Mouse (Mus musculus): ENCODE measurements around the gene Dedd2.
A peak's percentile ranks its signal among the peaks of the same experiment; 100 is the strongest.

The Dedd2 gene

DNA sequence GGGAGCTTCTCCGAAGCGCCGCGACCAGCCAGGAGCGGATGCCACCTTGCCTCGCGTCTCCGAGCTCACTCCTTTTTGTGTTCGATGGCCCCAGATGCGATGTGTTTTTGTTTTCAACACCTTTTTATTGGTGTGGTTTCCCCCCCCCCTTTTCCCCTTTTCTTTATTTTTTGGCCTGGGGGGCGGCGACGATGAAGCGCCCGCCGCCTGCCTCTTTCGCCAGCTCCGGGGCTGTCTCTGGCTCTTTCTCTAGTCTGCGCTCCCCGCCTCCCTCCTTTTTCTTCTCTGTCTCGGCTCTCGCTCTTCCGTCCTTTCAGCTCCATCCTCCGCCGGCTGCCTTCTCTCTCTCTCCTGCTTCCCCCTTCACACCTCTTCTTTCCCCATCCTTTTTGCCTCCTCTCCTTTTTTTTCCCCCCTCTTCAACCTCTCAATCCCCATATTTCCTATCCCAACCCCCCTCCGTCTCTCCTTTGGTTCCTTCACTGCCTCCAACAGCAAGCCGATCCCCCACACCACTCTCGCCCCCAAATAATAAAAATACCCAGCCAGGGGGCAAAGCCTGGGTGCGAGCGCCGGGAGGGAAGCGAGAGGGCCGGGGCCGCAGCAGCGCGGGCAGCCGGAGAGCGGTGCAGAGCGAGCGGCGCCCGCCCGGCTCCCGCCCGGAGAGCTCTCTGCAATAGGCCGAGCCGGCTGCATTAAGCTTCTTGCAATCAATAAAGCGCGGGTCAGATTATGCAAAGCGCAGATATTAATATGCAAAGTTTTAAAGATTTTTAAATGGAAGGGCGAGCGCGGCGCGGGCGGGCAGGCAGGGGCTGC, 41.4 kb downstream of the Dedd2 start:
- DNase-seq (ENCODE audit: low spot score) = peak; percentile 42

DNA sequence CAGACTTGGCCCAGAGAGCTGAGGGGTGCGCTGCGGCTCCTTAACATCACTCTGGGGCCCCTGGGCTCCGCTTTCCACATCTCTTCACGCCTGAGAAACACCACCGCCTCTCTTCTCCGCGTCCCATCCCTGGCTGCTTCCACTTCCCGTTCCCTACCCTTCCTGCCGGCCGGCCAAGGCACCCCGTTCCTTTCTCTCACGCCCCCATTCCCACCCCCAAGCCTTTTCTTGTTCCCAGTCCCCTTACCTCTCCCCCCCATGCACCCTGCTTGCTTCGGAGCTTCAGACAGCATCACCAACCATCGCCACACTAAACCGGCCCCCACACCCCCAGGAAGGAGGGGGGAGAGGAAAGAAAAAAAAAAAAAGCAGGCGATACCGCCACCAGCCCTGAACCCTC, 42.1 kb downstream of the Dedd2 start:
- no peak for DNase-seq (ENCODE audit: low spot score)

DNA sequence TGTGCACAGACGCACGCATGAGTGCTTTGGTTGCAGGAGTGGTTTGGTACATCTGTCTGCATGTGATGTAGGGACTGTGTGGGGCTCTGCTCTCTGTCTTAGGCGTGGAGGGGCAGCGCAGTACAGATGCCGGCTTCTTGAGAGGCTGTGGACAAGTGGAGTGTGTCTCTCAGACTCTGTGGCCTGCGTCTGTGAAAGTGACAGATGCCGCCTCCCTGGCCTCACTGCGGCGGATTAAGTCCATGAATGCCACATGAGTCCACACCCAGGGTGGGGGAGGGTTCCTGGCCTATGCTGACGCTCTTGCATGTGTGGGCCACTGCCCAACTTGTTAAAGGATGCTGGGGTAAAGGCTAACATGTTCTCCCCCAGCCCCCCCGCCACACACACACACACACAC, 46.1 kb downstream of the Dedd2 start:
- no peak for DNase-seq (ENCODE audit: low spot score)

DNA sequence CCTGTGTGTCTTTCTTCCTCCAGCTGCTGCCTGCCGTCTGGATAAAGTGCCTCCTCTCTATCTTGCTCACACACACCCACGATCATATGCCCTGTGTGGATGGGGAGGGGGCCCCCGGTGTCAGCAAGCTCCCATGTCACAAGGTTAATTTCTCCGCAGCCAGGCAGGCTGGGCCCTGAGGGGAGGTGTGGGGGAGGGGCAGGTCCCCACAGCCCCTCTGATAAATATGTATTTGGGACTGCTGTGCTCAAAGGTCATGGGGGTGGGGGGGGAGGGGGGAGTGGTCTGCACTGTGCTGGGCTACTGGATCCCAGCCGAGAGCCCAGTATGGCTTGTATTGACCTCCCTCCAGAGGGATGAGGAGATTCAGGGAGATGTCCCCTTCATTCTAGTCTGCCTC, 47.7 kb downstream of the Dedd2 start:
- DNase-seq (ENCODE audit: low spot score) = no peak

DNA sequence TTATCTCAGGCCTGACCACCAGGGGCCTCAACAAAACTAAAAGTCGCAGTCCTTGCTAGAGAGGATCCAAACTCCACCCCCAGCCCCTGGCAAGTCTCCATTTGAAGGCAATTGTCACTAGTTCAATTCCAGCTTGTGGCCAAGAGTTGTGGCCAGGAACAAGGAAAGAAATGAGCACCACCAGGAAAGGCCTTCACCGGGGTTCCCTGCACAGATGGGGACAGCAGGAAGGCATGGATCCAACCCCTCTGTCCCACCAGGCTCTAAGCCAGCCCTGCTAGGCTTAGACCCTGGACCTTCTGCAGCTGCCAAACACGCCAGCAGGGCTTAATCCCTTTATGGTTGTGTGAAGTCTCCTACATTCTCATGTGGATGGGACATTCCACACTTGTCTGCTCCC, 49.8 kb downstream of the Dedd2 start:
- DNase-seq (ENCODE audit: low spot score) = no peak

DNA sequence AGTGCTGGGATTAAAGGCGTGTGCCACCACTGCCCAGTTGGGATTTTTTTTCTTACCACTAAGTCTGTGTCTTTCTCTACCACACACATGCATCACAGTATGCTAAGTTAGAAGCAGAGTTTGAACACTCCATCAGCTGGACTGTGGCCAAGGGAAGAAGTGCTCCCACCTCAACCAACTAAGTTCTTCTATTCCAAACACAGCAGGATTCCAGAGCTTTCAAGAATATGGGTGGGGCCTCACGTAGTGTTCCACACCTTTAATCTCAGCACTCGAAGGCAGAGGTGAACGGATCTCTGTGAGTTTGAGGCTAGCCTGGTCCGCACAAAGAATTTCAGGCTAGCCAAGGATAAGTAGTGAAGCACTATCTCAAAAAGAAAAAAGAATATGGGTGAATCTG, 54.3 kb downstream of the Dedd2 start:
- no peak for DNase-seq (ENCODE audit: low spot score)

DNA sequence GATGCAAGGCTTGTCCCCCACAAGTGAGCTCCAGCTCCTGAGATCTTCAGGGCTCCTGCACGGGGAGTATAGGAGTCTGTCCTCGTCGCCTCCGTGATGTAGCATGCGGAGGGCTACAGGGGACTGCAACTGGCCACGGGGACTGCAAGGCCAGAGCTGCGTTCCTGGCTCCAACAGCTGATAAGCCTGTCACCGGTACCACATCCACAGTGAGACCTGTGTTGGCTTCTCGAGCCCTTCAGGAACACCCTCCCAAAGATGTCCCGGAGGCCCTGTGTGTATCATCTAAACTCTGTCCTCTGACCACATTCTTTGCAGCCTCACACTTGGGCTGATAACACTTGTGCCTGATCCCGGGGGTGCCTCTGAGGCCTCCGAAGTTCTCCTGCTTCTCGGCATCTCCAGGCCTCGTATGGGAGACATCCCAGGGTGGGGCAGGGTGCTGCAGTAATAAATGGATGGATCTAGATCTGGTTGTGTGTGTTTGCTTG, 64.2 kb downstream of the Dedd2 start:
- DNase-seq (ENCODE audit: low spot score) = no peak

DNA sequence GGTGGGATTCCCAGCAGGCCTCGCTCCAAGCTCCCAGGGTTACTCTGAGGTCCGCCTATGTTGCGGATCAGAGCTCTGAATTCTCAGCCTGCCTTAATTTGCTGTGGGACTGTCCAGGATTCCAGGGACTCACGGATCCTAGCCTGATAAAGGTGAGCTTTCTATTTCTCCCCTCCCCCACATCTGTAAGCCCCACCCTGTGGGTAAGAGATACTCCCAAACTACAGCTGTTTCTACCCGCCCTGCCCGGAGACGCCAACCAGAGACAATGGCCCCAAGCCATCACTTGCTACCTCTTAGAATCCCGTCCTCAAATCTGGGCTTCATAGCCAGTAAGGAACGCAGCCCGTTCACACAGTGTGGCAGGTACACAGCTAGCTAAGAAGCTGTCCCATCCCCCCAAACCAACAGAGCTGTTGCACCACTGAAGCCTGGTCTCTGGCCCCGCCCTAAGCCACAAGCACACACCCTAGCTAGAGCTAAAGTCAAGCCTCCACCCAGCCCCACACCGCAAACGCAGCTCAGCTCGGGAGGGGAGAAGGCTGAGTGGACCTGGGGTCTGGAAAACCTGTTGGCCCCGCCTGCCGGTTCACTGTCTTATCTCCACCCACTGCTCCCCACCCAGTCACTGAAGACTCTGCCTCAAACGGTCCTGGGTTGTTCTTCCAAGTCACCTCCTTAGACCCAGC, 64.8 kb downstream of the Dedd2 start:
- peak; percentile 42 for DNase-seq (ENCODE audit: low spot score)

DNA sequence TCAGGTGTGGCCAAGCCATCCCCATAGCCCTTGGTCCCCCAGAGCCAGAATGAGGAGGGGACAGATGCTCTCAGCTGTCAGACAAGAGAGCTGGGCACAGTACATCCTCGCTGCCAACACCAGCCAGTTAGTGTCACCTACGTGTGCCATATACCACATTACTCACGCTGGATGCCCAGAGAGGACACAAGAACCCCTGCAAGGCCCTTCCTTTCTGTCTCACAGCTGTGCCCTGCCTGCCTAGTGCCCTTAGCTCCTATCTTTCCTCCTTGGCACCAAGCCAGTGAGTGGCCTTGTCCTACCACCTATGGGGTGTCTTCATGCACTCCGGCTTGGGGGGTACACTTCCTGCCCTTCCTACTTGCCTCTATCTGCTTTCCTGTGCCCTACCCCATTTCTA, 65.8 kb downstream of the Dedd2 start:
- DNase-seq (ENCODE audit: low spot score) = no peak

DNA sequence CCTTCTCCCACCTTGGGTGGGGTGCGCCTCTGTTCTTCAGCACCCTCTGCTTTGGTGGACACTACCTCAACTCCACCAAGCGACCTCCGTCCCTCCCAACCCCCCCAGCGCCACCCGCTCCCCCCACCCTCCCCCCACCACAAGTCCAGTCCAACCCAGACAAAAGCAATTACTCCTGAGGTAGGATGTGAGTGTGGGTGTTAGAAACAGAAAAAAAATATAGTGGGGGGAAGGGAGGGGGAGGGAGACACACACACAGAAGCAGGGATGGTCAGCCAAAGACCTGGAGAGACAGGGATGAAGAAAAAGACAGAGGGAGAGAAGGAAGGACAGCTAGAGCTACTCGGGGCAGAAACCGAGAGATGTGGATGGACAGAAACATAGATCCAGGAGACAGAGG, 66.6 kb downstream of the Dedd2 start:
- no peak for DNase-seq (ENCODE audit: low spot score)

DNA sequence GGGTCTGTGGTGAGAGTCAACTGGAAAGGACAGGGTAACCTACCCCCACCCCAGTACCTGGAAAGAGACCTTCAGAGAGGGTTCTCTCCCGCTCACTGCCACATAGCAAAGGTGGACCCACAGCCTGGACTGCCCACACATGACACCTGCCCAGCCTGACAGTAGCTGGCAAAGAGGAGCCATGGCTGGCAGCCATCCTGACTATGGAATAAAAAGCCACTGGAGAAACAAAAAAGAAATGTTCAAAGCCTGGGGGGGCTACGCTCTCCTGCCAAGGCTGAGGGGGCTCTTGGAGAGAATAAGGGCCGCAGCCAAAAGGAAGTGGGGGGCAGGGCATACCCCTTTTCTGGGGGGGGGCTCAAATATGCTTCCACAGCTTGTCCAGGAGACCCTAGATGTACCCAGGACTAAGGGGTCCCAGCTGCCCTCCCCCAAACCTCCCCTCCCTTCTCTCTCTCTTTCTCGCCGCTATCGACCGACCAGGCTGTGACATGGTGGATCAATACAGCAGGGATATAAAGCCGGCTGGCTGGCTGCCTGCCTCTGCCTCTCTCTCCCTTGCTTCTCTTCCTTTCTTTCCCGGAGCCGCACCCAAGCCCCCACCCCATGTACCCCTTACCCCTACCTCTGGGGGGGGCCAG, 68.4 kb downstream of the Dedd2 start:
- peak; percentile 29 for DNase-seq (ENCODE audit: low spot score)

DNA sequence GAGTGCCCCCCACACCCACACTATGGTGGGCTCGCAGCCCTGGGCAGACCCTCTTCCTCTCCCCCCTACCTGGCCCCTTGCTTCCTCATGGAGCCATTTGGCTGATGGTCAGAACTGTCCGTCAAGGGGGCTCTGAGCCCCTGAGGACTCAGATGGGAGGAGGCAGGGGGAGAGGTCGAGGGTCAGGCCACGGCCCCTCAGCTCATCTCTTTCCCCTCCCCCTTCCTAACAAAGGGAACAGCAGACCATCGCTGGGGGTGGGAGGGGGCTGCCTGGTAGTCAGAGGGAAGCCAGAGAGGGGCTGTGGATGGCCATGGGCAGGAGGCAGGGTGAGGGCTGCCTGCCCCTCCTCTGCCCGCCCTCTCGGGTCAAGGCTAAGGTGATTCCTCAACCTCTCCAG, 69.4 kb downstream of the Dedd2 start:
- peak; percentile 86 for DNase-seq (ENCODE audit: low spot score)

DNA sequence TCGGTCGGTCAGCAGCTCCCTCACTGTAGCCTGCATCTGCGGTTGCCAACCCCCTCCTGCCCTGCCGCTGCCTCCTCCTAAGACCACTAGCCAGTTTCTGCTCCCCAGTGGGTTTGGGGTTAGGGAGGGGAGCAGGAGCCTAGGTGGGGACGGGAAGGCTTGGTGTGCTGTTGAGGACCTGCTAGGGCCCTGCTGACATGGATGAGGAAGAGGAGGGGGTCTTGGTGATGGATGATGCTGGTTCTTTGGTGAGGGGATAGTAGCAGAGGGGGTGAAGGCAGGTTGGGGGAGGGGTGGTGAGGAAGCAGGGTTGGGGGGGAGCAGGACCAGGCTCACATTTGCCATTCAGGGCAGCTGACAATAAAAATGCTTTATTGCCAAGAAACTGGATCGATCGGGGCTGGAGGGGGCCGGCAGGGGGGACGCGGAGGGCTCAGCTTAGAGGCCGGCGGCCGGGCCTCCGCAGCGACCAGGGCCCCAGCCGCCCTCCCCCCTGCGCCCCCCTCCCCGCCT, 70.2 kb downstream of the Dedd2 start:
- DNase-seq (ENCODE audit: low spot score) = peak; percentile 63

All from embryo, embryonic 10 days (tissue).